Mouse (Mus musculus) thymus, postnatal 36 days (tissue): Measurements from ENCODE around the gene Gm20388.

ENCODE experiments used
- DNase-seq, 2 experiments: peaks; one replicate each; pipeline ENCODE4 v3.0.0; 2022; ENCODE audit warnings: mixed read lengths in 2 of 2

Gm20388 gene

DNA sequence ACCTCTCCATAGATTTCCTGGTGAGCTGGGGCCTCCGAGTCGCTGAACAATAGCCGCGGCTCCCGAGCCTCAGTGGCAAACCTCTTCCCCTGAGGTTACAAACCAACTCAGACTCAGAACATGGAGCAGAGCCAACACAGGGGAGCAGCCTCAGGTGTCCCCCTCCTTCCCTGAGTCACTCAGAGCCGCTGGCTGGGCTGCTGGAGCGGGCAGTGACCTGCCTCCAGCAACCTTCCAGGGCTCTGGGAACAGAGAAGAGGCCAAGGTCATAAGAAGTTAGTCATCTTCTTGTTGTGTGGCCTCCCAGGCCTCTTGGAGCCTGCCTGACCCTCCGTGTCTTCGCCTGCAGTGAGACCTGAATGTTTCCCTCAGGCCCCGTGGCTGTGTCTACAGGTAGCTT lies 1107.6 kb downstream of the Gm20388 start:
- DNase-seq = no peak

GRCm38 (mm10) chr8:121021488-121021887 lies 1110.8 kb downstream of the Gm20388 start:
- DNase-seq = peak; percentile 74 to 81

GRCm38 (mm10) chr8:121023003-121023402 lies 1112.4 kb downstream of the Gm20388 start:
- peak; percentile 52 to 72 for DNase-seq

- DNase-seq = peak in 1 of 2 experiments; percentile 27
Measured at GRCm38 (mm10) chr8:121023736-121024135, 1113.1 kb downstream of the Gm20388 start.

DNA sequence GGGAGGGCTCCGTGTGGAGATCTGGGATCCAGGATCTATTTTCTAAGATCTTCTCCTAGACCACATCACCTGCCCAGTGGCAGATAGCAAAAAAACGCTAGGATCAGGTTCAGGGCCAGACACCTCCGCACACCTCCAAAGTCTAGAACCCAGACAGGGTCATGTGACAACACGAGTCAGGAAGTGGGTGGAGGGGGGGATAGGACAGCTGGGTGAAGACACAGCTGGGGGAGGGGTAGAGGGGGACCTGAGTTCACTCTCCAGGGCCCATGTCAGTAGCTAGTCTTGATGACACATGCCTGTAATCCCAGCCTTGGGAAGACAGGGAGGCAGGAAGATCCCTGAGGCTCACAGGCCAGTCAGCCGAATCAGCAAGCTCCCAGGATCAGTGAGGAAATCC lies 1114.8 kb downstream of the Gm20388 start:
- DNase-seq = peak; percentile 68 to 80

GRCm38 (mm10) chr8:121027787-121028186 lies 1117.1 kb downstream of the Gm20388 start:
- DNase-seq = no peak

- no peak for DNase-seq
Measured at GRCm38 (mm10) chr8:121029076-121029475, 1118.4 kb downstream of the Gm20388 start.

- DNase-seq = peak; percentile 42 to 48
Measured at GRCm38 (mm10) chr8:121030496-121031040, 1119.9 kb downstream of the Gm20388 start.

GRCm38 (mm10) chr8:121033299-121034013 lies 1122.8 kb downstream of the Gm20388 start:
- no peak for DNase-seq

- no peak for DNase-seq
Measured at GRCm38 (mm10) chr8:121035611-121036010, 1125.0 kb downstream of the Gm20388 start.

DNA sequence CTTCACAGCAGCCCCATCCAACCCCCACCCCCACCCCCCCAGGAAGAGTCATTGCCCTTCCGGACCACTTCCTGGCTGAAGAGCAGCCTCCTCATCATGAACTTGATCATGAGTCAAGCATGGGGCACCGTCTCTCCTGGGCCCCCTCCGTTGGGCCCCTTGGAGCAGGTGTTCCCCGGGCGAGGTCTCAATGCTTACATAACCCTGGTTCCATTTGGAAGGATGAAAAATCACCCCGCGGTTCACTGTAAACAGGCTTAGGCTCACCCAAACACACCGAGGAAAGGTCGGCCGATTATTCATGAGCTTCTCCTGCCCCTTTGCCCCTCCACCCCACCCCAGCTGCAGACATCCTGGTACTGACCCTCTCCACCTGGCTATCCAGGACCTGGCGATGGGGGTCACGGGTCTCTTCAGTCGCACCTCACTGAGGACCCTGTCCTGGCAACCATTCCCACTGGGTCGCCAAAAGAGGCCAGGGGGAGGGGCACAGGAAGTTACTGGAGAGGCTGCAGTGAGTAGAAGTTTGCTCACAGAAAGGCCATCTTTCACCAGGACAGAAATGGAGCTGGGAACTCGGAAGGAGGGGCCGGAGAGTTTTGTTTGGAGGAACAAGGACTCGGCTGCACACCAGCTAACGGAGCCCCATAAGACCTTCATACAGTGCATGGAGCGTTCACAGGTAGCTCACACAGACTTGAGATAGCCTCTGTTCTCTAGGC lies 1133.2 kb downstream of the Gm20388 start:
- no peak for DNase-seq

DNA sequence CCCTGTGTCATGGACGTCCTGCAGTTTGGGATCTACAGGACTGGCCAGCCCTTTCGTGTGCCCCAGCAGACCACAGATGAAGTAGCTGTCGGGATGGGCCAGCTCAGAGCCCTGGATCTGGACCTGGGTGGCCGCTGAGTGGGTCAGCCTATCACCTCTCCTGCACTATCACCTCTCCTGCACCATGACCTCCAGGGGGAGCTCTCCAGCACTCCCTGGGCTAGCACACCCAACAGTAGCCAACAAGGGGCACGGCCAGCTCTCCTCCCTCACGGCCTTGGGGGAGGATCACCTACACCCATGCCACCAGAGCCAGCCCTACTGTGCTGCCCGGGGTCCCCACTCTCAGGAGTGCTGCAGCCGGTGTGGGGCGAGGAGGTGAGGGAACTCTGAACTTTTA lies 1136.8 kb downstream of the Gm20388 start:
- peak; percentile 35 to 44 for DNase-seq

DNA sequence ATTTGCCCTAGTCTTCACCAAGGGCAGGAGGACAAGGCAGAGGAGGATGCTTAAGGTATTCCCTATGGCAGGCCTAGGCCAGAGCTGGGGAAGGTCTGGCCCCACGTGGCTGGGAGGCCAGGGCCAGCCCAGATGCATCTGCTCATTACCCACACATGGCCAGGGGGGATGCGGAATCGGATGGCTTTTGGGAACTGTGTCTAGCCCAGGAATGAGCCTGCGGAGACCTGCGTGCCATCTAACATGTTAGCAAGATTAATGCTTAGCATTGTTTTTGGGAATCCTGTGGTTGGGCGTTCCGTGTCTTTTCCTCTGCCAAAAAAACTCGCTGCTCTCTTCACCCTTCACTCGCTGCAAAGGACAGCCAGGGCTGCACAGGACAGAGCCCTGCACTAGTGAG lies 1147.4 kb downstream of the Gm20388 start:
- DNase-seq = no peak

- no peak for DNase-seq
Measured at GRCm38 (mm10) chr8:121059098-121059497, 1148.5 kb downstream of the Gm20388 start.

- no peak for DNase-seq
Measured at GRCm38 (mm10) chr8:121062521-121062920, 1151.9 kb downstream of the Gm20388 start.

DNA sequence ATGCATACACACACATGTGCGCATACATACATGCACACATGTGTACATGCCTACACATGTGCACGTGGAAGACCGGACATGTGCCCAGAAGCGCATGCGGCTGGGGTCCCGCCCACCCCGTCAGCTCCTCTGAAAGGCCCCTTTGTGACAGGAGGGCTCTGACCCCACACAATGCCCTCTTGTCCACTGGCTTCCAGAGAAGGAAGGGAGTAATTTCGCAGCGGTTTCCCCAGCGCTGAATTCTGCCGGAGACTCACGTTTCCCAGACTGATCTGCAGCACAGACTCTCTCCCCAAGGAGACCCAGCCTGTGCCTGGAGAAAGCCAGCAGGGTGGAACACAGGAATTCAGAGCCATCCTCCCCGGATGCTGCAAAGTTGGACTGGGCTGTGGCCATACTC lies 1153.0 kb downstream of the Gm20388 start:
- no peak for DNase-seq

DNA sequence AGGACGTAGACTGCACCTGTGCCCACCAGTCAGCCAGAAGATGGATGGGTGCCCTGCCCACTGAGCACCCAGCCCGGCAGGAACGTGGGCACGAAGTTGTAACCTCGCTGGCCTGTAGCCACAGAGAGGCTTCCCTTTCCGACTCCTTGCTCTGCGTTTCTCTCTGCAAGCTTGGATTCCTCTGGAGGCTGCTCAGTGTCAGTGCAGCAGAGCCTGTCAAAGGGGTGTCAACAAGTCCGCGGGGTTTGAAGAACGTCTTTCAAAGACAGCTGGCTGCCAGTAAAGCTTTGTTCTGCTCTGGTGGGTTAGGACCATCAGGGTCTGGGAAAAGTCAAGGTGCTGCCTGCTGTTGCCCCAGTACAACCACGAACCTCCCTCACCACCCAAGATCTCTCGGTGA lies 1160.8 kb downstream of the Gm20388 start:
- no peak for DNase-seq

- DNase-seq = no peak
Measured at GRCm38 (mm10) chr8:121072406-121073130, 1161.9 kb downstream of the Gm20388 start.

- no peak for DNase-seq
Measured at GRCm38 (mm10) chr8:121073174-121074107, 1162.8 kb downstream of the Gm20388 start.

DNA sequence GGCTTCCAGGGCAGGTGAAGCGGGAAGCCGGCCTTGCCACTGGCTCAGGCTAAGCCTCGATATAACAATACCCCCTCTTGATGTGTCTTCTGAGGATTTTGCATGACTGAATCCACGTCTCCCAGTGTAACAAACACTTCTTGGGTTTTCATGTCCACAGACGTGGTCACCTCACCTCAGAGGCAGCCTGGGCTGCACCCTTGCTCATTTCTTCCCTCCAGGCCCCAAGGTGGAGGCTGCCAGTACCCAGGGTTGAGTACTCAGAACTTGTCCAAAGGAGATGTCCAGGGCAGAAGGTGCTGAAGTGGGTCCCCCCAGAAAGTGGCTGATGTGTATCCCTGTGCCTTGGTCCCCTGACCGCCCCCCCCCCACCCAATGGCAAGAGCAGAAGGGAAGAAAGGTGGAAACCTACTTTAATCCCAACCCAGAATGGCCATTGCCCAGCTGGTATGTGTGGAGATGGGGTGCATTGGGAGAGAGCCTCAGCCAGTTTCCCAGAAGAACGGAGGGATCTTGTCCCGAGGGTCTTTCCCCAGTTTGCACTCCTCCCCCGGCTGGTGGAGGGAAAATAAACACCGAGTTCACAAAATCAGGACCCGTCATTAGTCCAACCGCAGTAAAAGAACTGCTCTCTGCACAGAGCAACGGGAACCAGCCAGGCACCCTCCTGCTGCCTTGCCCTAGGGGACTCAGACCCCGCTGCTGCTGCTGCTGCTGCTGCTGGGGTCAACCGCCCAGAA lies 1163.6 kb downstream of the Gm20388 start:
- no peak for DNase-seq

DNA sequence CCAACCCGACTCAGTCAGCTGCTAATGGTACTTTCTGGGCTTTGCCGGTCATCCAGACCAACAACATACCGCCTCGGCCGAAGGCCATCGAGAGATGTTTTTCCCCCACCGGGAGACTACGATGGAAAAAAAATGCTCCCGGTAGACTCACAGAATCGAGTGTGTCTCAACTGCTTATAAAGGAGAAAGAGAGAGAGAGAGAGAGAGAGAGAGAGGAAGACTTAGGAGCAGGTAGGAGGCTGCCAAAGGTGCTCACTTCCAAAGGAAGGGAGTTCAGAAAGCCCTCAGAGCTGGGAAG lies 1164.2 kb downstream of the Gm20388 start:
- no peak for DNase-seq

DNA sequence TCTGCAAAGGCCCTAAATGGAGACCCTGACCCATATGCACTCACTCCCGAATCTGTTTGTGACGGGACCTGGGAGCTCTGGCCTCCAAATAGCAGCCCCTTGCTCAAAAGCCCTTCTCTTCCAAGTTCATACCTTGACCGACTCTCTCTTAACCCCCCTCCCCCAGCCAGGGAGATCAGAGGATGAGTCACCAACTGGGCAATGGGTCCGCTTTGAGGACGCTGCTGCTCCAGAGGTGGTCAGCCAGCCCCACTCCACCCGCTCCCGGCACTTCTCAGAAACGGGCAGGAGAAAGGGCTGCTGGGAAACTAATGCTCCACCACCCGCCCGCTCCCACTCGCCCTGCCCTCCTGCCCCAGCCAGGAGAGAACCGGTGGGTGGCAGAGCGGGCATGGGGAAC lies 1165.3 kb downstream of the Gm20388 start:
- no peak for DNase-seq
